Mouse (Mus musculus) neural tube, embryonic 13.5 days (tissue): ENCODE measurements around the gene Fgd6. TPM values are rescaled to one million over a fixed set of nuclear protein-coding genes. Genes with fewer than 3 reads are reported as not detected.

Experiments used
- ATAC-seq: fragments of 200-750 bp; cut with Nextera tagmentation; 2 replicates; pipeline ENCODE4 v1.8.0; 2017; ENCODE audit warnings: low read depth, mild to moderate bottlenecking, moderate TSS enrichment, moderate library complexity
- H3K27ac ChIP-seq: fragments of 300-500 bp; sonication (generic); replicated peaks from 2 replicates; pipeline ENCODE4 v1.5.1; 2015; ENCODE audit warnings: moderate library complexity, mild to moderate bottlenecking, inconsistent platforms
- H3K27me3 ChIP-seq: fragments of 300-500 bp; sonication (generic); 2 replicates; pipeline ENCODE4 v1.6.1; 2015; ENCODE audit warnings: mild to moderate bottlenecking, inconsistent platforms
- H3K36me3 ChIP-seq: fragments of 300-500 bp; sonication (generic); 2 replicates; pipeline ENCODE4 v1.6.1; 2015; ENCODE audit warnings: mild to moderate bottlenecking, inconsistent platforms
- H3K4me1 ChIP-seq: fragments of 300-500 bp; sonication (generic); replicated peaks from 2 replicates; pipeline ENCODE4 v1.6.1; 2015; ENCODE audit warnings: inconsistent platforms
- H3K4me2 ChIP-seq: fragments of 300-500 bp; sonication (generic); 2 replicates; pipeline ENCODE4 v1.6.1; 2015; ENCODE audit warnings: inconsistent platforms, mild to moderate bottlenecking, moderate library complexity
- H3K4me3 ChIP-seq: fragments of 300-500 bp; sonication (generic); 2 replicates; pipeline ENCODE4 v1.5.1; 2015; ENCODE audit warnings: mild to moderate bottlenecking, inconsistent platforms
- H3K9ac ChIP-seq: fragments of 300-500 bp; sonication (generic); 2 replicates; pipeline ENCODE4 v1.6.1; 2015; ENCODE audit warnings: moderate library complexity, mild to moderate bottlenecking, inconsistent platforms
- H3K9me3 ChIP-seq: fragments of 300-500 bp; sonication (generic); 2 replicates; pipeline ENCODE4 v1.6.1; 2016; ENCODE audit warnings: inconsistent platforms
- WGBS: fragments of 180-500 bp; shearing (Covaris S2); methylation state at CpG from one replicate; pipeline ENCODE4 v1.1.7; 2015; 5-methylcytosine and 5-hydroxymethylcytosine counted together
- polyA plus RNA-seq: library from polyadenylated mRNA; unstranded; fragments of >200 nt; fragmentation: Nextera tagmentation; extraction: Ambion mirVana; gene quantifications from 2 replicates; pipeline ENCODE4 v1.2.1, GENCODE M21; 2015

Fgd6 gene
- polyA plus RNA-seq, 1 experiment from 2014 or later, result 2.7 TPM

DNA sequence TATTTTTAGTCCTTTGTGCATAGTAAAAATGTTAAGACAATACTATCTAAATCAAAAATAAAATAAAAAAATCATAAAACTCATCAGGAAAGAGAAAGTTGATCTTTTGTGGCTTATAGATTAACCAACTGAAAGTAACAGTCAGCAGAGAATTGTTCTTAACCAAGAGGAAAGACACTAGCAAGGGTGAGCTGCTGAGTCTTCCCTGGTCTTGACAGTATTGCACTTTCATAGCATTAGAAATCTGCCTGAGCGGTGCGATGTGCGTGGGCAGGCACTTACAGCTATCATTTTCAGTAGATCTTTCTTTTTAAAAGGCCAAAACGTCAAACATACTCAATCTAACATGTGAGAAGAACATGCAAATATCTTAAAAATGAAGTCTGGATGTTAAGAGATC, 14.7 kb upstream of the Fgd6 start:
- Histone ChIP-seq H3K4me2 (no peak overlapping the region), H3K27me3 (no peaks in the 10 kb centered on the region), H3K36me3 (peaks cover 20% of the 10 kb centered on the region), H3K4me1 (no peaks in the 10 kb centered on the region; the same call in 1 of the 2 replicates), H3K9me3 (no peaks in the 10 kb centered on the region), H3K4me3 (no peak overlapping the region), H3K27ac (no peak overlapping the region), H3K9ac (no peak overlapping the region)
- no peak for ATAC-seq
- 92% methylated on average over 4 of the region's 4 CpGs for WGBS

DNA sequence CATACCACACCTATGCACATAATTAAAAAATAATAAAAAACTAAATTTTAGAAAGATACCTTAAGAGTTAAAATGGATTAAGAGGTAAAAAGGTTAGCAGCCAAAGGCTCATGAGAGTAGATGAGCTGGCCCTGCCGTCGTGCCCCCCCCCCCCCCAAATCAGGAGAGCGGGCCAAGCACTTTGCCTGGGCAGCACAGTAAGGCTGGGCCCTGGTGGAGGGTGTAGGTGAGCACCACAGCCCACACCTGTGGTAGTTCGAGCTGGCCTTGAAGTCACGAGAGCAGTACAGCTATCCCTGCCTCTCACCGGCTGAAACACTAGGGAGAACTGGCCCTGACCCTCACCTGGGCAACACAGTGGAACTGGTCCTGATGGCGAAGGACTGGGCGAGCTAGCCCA, 10.7 kb upstream of the Fgd6 start:
- Histone ChIP-seq H3K9ac (no peak overlapping the region), H3K4me3 (no peak overlapping the region), H3K9me3 (no peaks in the 10 kb centered on the region), H3K4me1 (no peaks in the 10 kb centered on the region; the same call in 1 of the 2 replicates), H3K36me3 (peaks cover 40% of the 10 kb centered on the region), H3K27me3 (no peaks in the 10 kb centered on the region), H3K27ac (no peak overlapping the region), H3K4me2 (no peak overlapping the region)
- WGBS, result 93% methylated on average over 8 of the region's 8 CpGs
- ATAC-seq, result peak; percentile 72; the same call in 1 of the 2 replicates

DNA sequence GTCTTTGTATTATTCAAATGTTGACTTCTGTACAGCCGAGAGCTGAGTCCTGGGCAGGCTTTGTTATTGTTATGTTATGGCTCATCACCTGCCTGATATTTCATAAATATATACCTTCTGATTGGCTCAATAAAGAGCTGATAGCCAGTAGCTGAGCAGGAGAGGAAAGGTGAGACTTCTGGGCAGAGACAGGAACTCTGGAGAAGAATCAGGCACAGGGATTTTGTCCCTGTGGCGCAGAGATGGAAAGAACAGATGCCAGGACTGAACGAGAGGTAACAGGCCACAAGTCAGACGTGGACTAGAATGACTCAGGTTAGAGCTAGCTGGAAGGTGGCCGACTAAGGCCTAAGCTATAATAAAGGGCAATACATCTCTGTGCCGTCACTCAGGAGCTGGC, 7.3 kb upstream of the Fgd6 start:
- Histone ChIP-seq H3K4me1 (peaks cover 18% of the 10 kb centered on the region), H3K27me3 (no peaks in the 10 kb centered on the region), H3K36me3 (peaks cover 38% of the 10 kb centered on the region), H3K9me3 (no peaks in the 10 kb centered on the region), H3K4me2 (no peak overlapping the region), H3K27ac (no peak overlapping the region), H3K9ac (no peak overlapping the region), H3K4me3 (no peak overlapping the region)
- 84% methylated on average over 6 of the region's 6 CpGs for WGBS
- no peak for ATAC-seq

DNA sequence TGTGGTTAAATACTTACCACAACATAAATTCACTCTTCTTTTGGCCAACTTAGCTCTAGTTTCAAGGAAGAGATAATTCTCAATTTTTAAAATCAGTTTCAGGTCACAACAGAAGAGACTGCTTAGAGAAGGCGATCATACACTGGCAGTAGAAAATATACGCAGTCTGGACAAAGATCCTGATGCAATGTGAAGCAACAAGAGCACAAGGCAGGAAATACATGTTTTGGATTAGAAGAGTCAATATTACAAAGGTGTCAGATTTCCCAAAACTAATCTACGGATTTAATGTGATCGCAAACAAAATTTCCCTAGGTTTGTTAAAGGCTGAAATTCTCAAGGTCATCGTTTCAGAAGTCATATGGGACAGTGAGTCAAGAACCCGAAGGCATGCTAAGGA, 4.6 kb upstream of the Fgd6 start:
- H3K27me3 ChIP-seq, result no peaks in the 10 kb centered on the region
- H3K9me3 ChIP-seq, result no peaks in the 10 kb centered on the region
- WGBS, result 95% methylated on average over 6 of the region's 6 CpGs
- H3K4me3 ChIP-seq, result no peak overlapping the region
- peaks cover 22% of the 10 kb centered on the region for H3K36me3 ChIP-seq
- no peak overlapping the region for H3K4me2 ChIP-seq
- H3K27ac ChIP-seq, result no peak overlapping the region
- peaks cover 33% of the 10 kb centered on the region for H3K4me1 ChIP-seq
- H3K9ac ChIP-seq, result no peak overlapping the region
- no peak for ATAC-seq

DNA sequence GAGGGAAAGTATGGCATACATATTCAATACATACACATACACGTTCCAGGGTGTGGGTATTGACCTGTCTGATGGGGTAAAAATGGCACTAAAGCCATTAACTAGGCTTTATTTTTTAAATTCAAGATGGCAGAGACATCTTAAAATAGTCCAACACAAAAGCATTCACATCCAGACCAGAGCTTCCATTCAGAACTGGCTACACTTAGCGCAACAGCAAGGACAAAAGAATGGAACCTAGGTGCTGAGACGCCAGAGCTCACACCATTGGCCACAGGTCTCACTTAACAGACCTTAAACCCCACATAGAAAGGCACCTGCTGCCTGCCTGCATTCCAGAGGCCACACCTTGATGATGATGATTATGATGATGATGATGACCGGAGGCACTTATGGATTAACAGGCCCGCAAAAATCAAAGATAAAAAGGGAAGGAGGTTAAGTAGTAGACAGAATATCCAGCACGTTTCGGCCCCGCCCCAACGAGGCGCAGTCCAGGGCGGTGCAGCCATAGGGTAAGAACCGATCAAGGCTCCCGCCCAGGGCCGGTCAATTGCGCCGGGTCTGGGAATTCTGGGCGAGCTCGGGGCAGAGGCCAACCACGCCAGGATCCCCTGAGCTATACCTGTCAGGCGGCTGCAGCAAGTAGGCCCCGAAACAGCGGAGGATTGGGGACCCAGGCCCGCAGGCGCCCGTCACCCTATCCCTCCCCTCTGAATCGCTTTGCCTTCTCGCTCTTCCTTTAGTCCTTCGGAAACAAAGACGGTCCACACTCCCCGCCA, 734 bp upstream of the Fgd6 start:
- Histone ChIP-seq H3K9me3 (no peaks in the 10 kb centered on the region), H3K27ac (peak overlapping the region; percentile 85), H3K27me3 (no peaks in the 10 kb centered on the region), H3K4me3 (peak overlapping the region; percentile 80), H3K4me1 (peaks cover 45% of the 10 kb centered on the region), H3K9ac (peak overlapping the region; percentile 93), H3K4me2 (peak overlapping the region; percentile 63), H3K36me3 (peaks cover 2% of the 10 kb centered on the region)
- ATAC-seq, result peak; percentile 86
- WGBS, result 1% methylated on average over 30 of the region's 30 CpGs

DNA sequence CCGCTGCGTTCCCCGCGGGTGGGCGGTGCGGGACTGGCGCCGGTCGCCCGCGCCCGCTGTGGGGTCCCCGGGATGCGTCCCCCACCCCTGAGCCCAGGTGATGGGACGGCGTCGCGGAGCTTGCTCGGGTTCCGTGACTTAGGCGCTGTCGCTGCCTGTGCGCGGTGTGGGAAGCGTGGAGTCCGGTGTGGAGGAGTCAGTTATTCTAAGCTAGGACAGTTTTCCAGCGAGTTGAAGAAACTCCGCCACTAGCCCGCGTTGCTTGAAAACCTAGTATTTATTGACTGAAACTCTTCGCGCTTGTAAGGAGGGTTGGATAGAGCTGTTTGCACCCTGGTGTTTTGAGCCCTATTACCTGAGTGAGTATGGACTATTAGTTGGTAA, 566 bp downstream of the Fgd6 start:
- ATAC-seq, result peak; percentile 41; the same call in 1 of the 2 replicates
- no peaks in the 10 kb centered on the region; the same call in 1 of the 2 replicates for H3K36me3 ChIP-seq
- WGBS, result under 1% methylated on average over 32 of the region's 32 CpGs
- no peaks in the 10 kb centered on the region for H3K27me3 ChIP-seq
- H3K9ac ChIP-seq, result peak overlapping the region; percentile 81
- H3K4me1 ChIP-seq, result peaks cover 42% of the 10 kb centered on the region
- H3K9me3 ChIP-seq, result no peaks in the 10 kb centered on the region
- H3K4me3 ChIP-seq, result peak overlapping the region; percentile 80
- H3K4me2 ChIP-seq, result peak overlapping the region; percentile 69
- peak overlapping the region; percentile 71 for H3K27ac ChIP-seq

DNA sequence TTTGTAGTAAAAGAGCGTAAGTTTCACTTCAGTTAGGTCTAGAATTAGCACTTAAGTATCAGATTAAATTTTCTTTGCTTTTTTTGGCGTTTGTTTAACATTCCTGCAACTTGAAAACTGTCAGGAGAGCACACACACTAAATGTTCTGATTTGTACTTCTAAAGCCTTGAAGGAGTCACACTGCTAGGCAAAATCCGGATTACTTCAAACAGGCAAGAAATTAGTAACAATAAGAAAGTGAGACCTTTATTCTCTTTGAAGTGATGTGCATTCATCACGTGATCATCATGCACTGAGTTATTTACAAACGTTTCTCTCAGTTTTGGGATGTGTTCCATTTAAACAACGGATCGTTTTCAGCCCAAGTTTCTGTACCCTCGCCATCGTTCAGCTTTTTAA, 1.4 kb downstream of the Fgd6 start:
- 56% methylated on average over 9 of the region's 9 CpGs for WGBS
- H3K27ac ChIP-seq, result no peak overlapping the region
- no peaks in the 10 kb centered on the region for H3K36me3 ChIP-seq
- peak overlapping the region; percentile 69 for H3K4me2 ChIP-seq
- no peaks in the 10 kb centered on the region for H3K27me3 ChIP-seq
- H3K9me3 ChIP-seq, result no peaks in the 10 kb centered on the region
- no peak for ATAC-seq
- H3K4me3 ChIP-seq, result peak overlapping the region; percentile 80
- H3K9ac ChIP-seq, result no peak overlapping the region
- H3K4me1 ChIP-seq, result peaks cover 39% of the 10 kb centered on the region

DNA sequence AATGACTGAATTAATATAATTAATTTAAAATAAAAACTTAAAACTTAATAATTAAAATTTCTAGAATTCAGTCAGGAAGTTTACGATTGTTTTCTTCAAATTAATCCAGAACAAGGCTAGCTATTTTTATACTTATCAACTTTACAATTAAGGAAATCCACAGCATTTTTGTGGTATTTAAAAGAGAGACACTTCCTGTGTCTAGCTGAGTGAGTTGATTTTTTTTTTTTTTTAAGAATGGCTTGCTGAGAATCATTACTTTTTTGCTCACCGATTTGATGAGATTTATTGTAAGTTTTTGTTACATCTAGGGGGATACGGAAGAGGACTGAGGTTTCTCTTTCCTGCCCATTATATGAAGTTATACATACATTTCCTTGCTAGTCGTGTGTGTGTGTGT, 1.8 kb downstream of the Fgd6 start:
- H3K4me1 ChIP-seq, result peaks cover 35% of the 10 kb centered on the region
- H3K9ac ChIP-seq, result no peak overlapping the region
- WGBS, result 72% methylated on average over 4 of the region's 4 CpGs
- ATAC-seq, result no peak
- H3K27me3 ChIP-seq, result no peaks in the 10 kb centered on the region
- no peak overlapping the region for H3K27ac ChIP-seq
- peak overlapping the region; percentile 69; the same call in 1 of the 2 replicates for H3K4me2 ChIP-seq
- no peaks in the 10 kb centered on the region for H3K9me3 ChIP-seq
- H3K36me3 ChIP-seq, result no peaks in the 10 kb centered on the region
- H3K4me3 ChIP-seq, result peak overlapping the region; percentile 80; the same call in 1 of the 2 replicates

DNA sequence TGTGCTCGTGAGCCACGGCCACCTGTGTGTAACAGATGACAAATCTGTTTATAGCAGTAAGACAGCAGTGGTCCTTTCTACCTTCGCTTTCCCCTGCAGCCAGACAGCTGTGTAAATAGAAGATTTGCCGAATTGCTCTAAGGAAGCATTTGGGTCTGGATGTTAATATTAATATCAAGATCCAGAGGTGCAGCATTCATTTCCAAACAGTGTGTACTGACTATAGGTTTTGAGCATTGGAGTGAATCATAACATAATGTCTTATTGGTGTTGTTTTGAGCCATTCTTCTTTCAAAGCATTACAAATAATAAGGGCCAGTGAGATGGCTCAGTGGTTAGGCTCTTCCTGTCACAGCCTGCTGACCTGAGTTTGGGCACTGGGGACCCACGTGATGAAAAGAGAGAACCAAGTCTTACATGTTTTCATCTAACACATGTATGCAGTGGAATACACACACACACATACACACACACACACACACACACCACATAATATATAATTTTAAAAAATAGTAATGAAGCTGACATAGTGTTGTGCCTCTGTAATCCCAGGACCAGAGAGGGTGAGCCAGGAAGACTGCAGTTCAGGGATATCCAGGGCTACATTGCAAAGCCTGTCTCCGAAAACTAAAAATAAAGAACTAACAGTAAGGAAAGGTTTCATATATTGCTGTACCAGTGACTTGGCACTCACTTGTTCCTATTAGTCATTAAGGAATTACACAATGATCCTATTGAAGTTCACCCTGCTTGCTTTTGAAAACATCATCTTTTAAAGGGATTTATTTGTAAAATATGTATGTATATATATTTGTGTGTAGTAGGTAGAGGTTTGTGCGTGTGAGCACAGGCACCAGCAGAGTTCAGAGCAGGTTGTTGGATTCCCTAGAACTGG, 2.8 kb downstream of the Fgd6 start:
- Histone ChIP-seq H3K9me3 (no peaks in the 10 kb centered on the region), H3K9ac (no peak overlapping the region), H3K4me2 (0 out of 2 replicates have a peak overlapping the region, but pooled peaks have one; percentile 13), H3K4me1 (peaks cover 26% of the 10 kb centered on the region), H3K27me3 (no peaks in the 10 kb centered on the region), H3K36me3 (no peaks in the 10 kb centered on the region), H3K4me3 (no peak overlapping the region; the same call in 1 of the 2 replicates), H3K27ac (no peak overlapping the region)
- 67% methylated on average over 7 of the region's 7 CpGs for WGBS
- ATAC-seq, result no peak

DNA sequence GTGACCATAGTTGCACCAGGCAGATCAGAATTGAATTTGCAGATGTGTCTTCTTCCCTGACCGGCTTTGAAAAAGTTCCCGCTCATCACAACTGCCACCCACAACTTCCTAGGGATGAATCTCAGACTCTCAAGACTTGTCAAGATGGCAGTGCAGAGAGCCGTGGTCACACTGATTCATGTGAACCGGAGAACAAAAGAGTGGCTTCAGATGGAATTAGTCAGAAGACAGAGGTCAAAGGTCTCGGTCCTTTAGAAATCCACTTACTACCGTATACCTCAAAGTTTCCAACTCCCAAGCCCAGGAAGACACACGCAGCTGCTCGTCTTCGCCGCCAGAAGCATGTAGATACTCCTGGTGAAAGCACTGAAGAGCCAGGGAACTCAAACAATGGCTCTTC, 8.1 kb downstream of the Fgd6 start:
- 27% methylated on average over 10 of the region's 10 CpGs for WGBS
- no peaks in the 10 kb centered on the region for H3K9me3 ChIP-seq
- no peak overlapping the region for H3K4me2 ChIP-seq
- no peak overlapping the region for H3K27ac ChIP-seq
- no peak for ATAC-seq
- H3K4me3 ChIP-seq, result no peak overlapping the region
- H3K36me3 ChIP-seq, result peaks cover 19% of the 10 kb centered on the region
- H3K4me1 ChIP-seq, result 0 out of 2 replicates have a peak, but pooled peaks cover 3% of the 10 kb centered on the region
- no peaks in the 10 kb centered on the region for H3K27me3 ChIP-seq
- H3K9ac ChIP-seq, result no peak overlapping the region

DNA sequence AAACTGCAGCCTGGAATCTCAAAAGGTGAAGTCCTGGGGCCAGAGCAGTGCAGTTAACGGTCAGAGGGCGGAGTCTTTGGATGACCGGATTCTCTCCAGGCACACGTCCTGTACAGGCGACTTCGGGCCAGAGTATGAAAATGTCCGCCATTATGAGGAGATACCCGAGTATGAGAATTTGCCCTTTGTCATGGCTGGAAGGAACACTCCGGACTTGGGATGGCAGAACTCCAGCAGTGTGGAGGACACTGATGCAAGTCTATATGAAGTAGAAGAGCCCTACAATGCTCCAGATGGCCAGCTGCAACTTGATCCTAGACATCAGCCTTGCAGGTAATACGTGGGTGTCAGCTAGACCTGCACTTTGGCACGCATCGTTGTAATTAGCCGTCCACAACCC, 9.5 kb downstream of the Fgd6 start:
- no peak overlapping the region for H3K4me2 ChIP-seq
- 94% methylated on average over 13 of the region's 13 CpGs for WGBS

DNA sequence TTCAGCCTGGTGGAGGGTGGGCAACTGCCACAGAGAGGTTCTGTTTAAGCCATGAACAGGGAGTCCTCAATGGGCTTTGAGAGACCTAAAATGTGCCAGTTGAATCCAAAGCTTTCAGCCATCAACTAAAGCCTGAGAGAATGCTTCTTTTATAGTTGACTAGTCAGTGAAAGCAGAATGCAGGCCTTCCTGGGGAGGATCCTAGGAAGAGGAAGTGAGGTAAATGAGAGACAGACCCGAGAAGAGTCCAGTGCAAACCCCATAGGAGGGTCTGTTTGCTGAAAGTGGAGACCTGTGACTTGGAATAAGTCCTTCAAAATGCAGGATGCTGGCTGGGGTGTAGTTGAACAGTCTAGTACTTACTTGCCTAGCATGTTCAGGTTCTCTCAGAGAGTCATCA, 11.2 kb downstream of the Fgd6 start:
- Histone ChIP-seq H3K4me2 (no peak overlapping the region), H3K36me3 (peaks cover 19% of the 10 kb centered on the region), H3K4me1 (peaks cover 7% of the 10 kb centered on the region; the same call in 1 of the 2 replicates), H3K4me3 (no peak overlapping the region), H3K9me3 (no peaks in the 10 kb centered on the region), H3K27me3 (no peaks in the 10 kb centered on the region), H3K9ac (no peak overlapping the region), H3K27ac (no peak overlapping the region)
- WGBS, result 84% methylated on average over 1 of the region's 1 CpGs
- no peak for ATAC-seq

More for the DNA sequence above, 9.5 kb downstream of the Fgd6 start:
- H3K27me3 ChIP-seq, result no peaks in the 10 kb centered on the region
- ATAC-seq, result no peak
- H3K9me3 ChIP-seq, result no peaks in the 10 kb centered on the region
- peaks cover 19% of the 10 kb centered on the region for H3K36me3 ChIP-seq
- H3K4me3 ChIP-seq, result no peak overlapping the region
- H3K27ac ChIP-seq, result no peak overlapping the region
- no peak overlapping the region for H3K9ac ChIP-seq
- H3K4me1 ChIP-seq, result peaks cover 7% of the 10 kb centered on the region; the same call in 1 of the 2 replicates
